Mouse (Mus musculus): Measurements from ENCODE around the gene Prepl.

Prepl gene

GRCm38 (mm10) chr17:85023247-85024167, 66.5 kb downstream of the Prepl start:
- DNase-seq (ENCODE audit: low spot score in 2 of 2) = no peak

GRCm38 (mm10) chr17:85020343-85020742, 69.7 kb downstream of the Prepl start:
- DNase-seq (ENCODE audit: low spot score in 2 of 2) = no peak

GRCm38 (mm10) chr17:85018794-85019193, 71.2 kb downstream of the Prepl start:
- DNase-seq (ENCODE audit: low spot score in 2 of 2) = no peak

DNA sequence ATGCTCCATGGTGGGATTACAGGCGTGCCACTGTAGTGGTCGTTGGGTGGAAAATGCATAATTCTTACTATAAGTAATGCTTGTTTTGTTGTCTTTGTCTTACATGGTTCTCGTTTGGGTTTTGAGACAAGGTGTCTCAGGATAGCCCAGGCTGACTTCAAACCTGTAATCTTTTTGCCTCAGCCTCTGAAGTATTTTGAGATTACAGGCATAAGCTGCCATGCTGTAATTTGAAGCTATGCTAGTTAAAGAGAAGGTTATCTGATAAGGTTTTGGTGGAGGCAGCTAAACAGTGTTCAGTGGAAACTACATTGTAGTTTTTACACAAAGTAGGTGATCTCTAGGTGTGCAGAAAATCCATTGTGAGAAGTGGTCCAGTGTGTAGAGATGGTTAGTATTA, 71.7 kb downstream of the Prepl start:
- DNase-seq (ENCODE audit: low spot score in 2 of 2) = no peak

DNA sequence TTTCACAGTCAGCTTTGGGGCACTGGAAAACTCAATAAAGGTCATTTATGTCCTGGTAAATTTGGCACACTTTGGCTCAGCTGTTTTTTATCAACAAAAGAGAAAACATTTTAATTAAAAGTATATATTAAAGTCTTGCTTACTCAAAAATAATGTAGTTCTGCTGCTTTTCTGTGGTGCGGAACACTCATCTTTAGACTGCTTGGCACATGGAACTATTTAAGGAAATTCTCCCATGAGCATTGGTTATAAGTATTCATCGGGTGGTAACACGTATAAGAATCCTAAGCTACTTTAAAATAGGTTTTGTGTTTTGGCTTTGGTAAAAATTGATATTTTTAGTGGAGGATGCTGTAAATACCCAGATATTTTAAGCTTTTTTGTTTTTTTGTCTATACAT, 75.4 kb downstream of the Prepl start:
- DNase-seq (ENCODE audit: low spot score in 2 of 2) = no peak

DNA sequence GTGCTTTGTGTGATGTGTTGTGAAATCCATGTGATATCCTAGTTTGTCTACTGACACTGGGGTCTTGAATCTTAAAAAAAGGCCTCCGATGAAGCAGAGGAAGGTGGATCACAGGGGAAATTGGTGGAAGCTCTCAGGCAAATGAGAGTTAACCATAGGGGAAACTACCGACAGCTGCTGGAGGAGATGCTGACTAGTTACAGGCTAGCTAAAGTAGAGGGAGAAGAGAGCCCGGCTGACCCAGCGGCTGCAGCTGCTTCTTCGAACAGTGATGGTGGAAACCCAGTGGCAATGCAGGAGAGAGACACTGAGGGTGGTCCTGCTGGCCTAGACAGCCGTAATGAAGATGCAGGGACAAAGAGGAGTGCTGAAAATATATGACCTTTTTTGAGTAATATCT, 76.6 kb downstream of the Prepl start:
- DNase-seq (ENCODE audit: low spot score in 2 of 2) = no peak

Measured in frontal cortex, postnatal 14 days (tissue).